Mouse (Mus musculus) ES-E14 (cell line): Measurements from ENCODE around the gene Lrpap1. TPM values are rescaled to one million over a fixed set of nuclear protein-coding genes. Genes with fewer than 3 reads are reported as not detected.

Experiments used
- DNase-seq: peaks from one replicate; pipeline ENCODE4 v3.0.0-alpha.2; 2013; ENCODE audit warnings: low read depth, low spot score
- H3K27ac ChIP-seq: 2 replicates; pipeline ENCODE4 v1.5.1; 2012; ENCODE audit warnings: low read depth, mild to moderate bottlenecking, low read length, moderate library complexity, mixed read lengths; ENCODE audit not compliant: poor library complexity, insufficient read depth, severe bottlenecking
- H3K36me3 ChIP-seq: 2 replicates; pipeline ENCODE4 v1.6.1; 2012; ENCODE audit warnings: mild to moderate bottlenecking, low read length, moderate library complexity, mixed read lengths; ENCODE audit not compliant: control insufficient read depth, poor library complexity, insufficient read depth, severe bottlenecking
- H3K4me1 ChIP-seq, 2 experiments: fragments of 150-350 bp in 1 of 2; sonication (generic) in 1 of 2; 2 replicates each; pipeline ENCODE4 v1.6.1; 2012; ENCODE audit warnings: low read length in 2 of 2, mild to moderate bottlenecking in 1 of 2, mixed read lengths in 1 of 2; ENCODE audit not compliant: control insufficient read depth in 2 of 2, insufficient read depth in 2 of 2, poor library complexity in 1 of 2
- H3K4me3 ChIP-seq, 2 experiments: fragments of 150-350 bp in 1 of 2; sonication (generic) in 1 of 2; 2 replicates each; pipeline ENCODE4 v1.5.1; 2012; ENCODE audit warnings: low read length in 2 of 2, low read depth in 1 of 2, mild to moderate bottlenecking in 1 of 2, mixed read lengths in 1 of 2; ENCODE audit not compliant: insufficient read depth in 1 of 2, poor library complexity in 1 of 2, severe bottlenecking in 1 of 2
- H3K9ac ChIP-seq: 2 replicates; pipeline ENCODE4 v1.6.1; 2012; ENCODE audit warnings: low read depth, mild to moderate bottlenecking, low read length, mixed read lengths; ENCODE audit not compliant: poor library complexity, insufficient read depth, severe bottlenecking
- H3K9me3 ChIP-seq: fragments of 150-350 bp; sonication (generic); 2 replicates; pipeline ENCODE4 v1.6.1; 2012; ENCODE audit warnings: low read depth, mild to moderate bottlenecking, low read length; ENCODE audit not compliant: control insufficient read depth, insufficient read depth
- CHD2 ChIP-seq: IDR thresholded peaks from 2 replicates; pipeline ENCODE4 v1.6.1; 2014; ENCODE audit warnings: mild to moderate bottlenecking, low read depth, low read length, inconsistent platforms
- HCFC1 ChIP-seq: IDR thresholded peaks from 2 replicates; pipeline ENCODE4 v1.6.1; 2012; ENCODE audit warnings: low read length, inconsistent platforms, borderline replicate concordance; ENCODE audit not compliant: insufficient read depth
- MAFK ChIP-seq: IDR thresholded peaks from 2 replicates; pipeline ENCODE4 v1.6.1; 2014; ENCODE audit warnings: mild to moderate bottlenecking, low read depth, low read length, inconsistent platforms; ENCODE audit not compliant: insufficient read depth
- ZC3H11A ChIP-seq: IDR thresholded peaks from 2 replicates; pipeline ENCODE4 v1.6.1; 2012; ENCODE audit warnings: low read depth, mild to moderate bottlenecking, inconsistent platforms, low read length, borderline replicate concordance
- ZNF384 ChIP-seq: IDR thresholded peaks from 2 replicates; pipeline ENCODE4 v1.6.1; 2012; ENCODE audit warnings: low read depth, low read length, inconsistent platforms
- in situ Hi-C, 2 experiments: fragments of 600-800 bp; cut with MboI; formaldehyde crosslinking; loops; one replicate each; pipeline ENCODE4 v1.15.1; 2025; ENCODE audit warnings: low sequenced_read_pairs in 2 of 2, inconsistent platforms in 1 of 2; ENCODE audit not compliant: unreplicated experiment in 2 of 2
- total RNA-seq: library from RNA; depleted of rRNA; stranded (reverse); fragments of 300-350 nt; gene quantifications from 2 replicates; pipeline ENCODE4 v1.2.3, GENCODE M21; 2012; rRNA removed

Gene Lrpap1
- total RNA-seq, 1 experiment: 275 TPM

- Histone ChIP-seq H3K4me3 (no peak overlapping the region), H3K36me3 (no peaks in the 10 kb centered on the region), H3K4me1 (no peaks in the 10 kb centered on the region), H3K27ac (no peak overlapping the region), H3K9ac (no peak overlapping the region), H3K9me3 (no peaks in the 10 kb centered on the region)
- DNase-seq: no peak
- no peak for TF ChIP-seq CHD2
- no peak for TF ChIP-seq MAFK
- no peak for TF ChIP-seq HCFC1
- TF ChIP-seq ZC3H11A: no peak
- TF ChIP-seq ZNF384: no peak
- in situ Hi-C loops: no loop called here
Measured at GRCm38 (mm10) chr5:35055076-35055475, 50.5 kb downstream of the Lrpap1 start.

DNA sequence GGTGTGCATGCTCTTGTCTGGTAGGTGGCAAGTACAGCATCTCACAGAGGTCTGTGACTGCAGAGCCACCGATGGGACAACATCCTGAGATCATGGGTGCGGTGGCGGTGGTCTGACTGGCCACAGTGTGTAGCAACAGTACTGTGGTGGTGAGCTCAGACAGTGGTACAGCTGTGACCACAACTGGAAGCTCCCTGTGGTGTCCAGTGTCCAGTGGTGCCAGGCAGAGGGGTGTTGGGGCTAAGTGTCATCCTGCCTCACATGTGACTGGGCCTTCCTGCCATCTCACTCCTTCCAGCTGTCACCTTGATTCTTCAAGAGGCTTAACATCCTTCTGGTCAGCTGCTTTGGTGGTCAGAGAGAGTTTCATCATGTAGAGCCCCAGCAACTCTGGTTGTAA is 50.9 kb downstream of the Lrpap1 start:
- H3K9me3 ChIP-seq: no peaks in the 10 kb centered on the region
- no peak for DNase-seq
- no peak overlapping the region for H3K27ac ChIP-seq
- H3K9ac ChIP-seq: no peak overlapping the region
- in situ Hi-C loops: no loop called here
- no peak overlapping the region for H3K4me3 ChIP-seq
- no peak for TF ChIP-seq HCFC1
- no peak for TF ChIP-seq CHD2
- no peaks in the 10 kb centered on the region for H3K36me3 ChIP-seq
- H3K4me1 ChIP-seq: no peaks in the 10 kb centered on the region

DNA sequence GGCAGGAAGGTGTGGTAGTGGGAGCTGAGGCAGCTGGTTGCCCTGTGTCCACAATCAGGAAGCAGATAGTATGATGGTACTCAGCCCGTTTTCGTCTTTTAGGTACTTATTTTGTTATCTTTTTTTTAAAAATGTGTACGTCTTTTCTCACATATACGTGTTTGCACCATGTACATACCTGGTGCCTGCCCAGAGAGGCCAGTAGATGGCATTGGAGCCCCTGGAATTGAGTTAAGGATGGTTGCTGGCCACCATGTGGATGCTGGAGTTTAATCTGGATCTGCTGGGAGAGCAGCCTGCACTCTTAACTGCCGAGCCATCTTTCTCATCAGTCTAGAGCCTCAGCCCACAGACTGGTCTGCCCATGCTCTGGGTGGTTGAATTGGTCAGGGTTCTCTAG is 55.0 kb downstream of the Lrpap1 start:
- in situ Hi-C loops: no loop called here
- Histone ChIP-seq H3K4me3 (no peak overlapping the region), H3K9me3 (no peaks in the 10 kb centered on the region), H3K4me1 (no peaks in the 10 kb centered on the region), H3K36me3 (no peaks in the 10 kb centered on the region), H3K9ac (no peak overlapping the region), H3K27ac (no peak overlapping the region)
- no peak for TF ChIP-seq ZNF384
- no peak for TF ChIP-seq CHD2
- no peak for TF ChIP-seq HCFC1
- TF ChIP-seq ZC3H11A: no peak
- DNase-seq: no peak

DNA sequence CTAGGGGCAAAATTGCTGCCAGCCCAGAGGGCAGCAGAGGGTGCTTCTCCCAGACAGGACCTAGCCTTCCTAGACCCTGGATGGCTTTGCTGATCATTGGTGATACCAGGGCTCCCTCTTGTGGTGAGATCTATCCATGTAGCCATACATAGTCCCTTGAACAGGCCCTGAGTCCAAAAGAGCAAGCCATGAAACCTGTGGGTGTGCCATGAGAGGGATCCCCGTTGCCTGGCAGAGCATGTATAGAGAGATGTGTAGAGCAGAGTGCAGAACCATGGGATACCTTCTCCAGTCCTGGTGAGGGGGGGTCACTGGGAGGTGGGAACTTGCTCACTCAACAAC is 62.5 kb downstream of the Lrpap1 start:
- no peaks in the 10 kb centered on the region for H3K4me1 ChIP-seq
- in situ Hi-C loops: loop anchor here (5.0 to 10.0 kb wide), 2 partner anchors 128 to 131 kb away; no protein-coding TSS in a partner anchor
- no peak overlapping the region for H3K27ac ChIP-seq
- peak; percentile 92 for TF ChIP-seq ZC3H11A
- TF ChIP-seq MAFK: no peak
- no peaks in the 10 kb centered on the region for H3K9me3 ChIP-seq
- no peak overlapping the region for H3K9ac ChIP-seq
- no peak overlapping the region for H3K4me3 ChIP-seq
- H3K36me3 ChIP-seq: no peaks in the 10 kb centered on the region
- peak; percentile 77 for DNase-seq

GRCm38 (mm10) chr5:35042431-35043109 is 63.0 kb downstream of the Lrpap1 start:
- no peaks in the 10 kb centered on the region for H3K36me3 ChIP-seq
- no peak overlapping the region for H3K27ac ChIP-seq
- no peak overlapping the region for H3K4me3 ChIP-seq
- no peaks in the 10 kb centered on the region for H3K4me1 ChIP-seq
- H3K9ac ChIP-seq: no peak overlapping the region
- H3K9me3 ChIP-seq: no peaks in the 10 kb centered on the region
- DNase-seq: no peak
- in situ Hi-C loops: loop anchor here (5.0 to 10.0 kb wide), 2 partner anchors 128 to 130 kb away; no protein-coding TSS in a partner anchor
- TF ChIP-seq HCFC1: no peak
- TF ChIP-seq ZNF384: no peak
- TF ChIP-seq CHD2: no peak
- TF ChIP-seq ZC3H11A: no peak
- no peak for TF ChIP-seq MAFK

Other genes with a start within 250 kb of the Lrpap1 start
- gene Msantd1, start 197.8 kb downstream of the Lrpap1 start, total RNA-seq: 1.1 and 1.2 TPM in 2 replicates
- 17.0 and 28.7 TPM in 2 replicates for gene Rgs12, start 156.3 kb downstream of the Lrpap1 start, total RNA-seq
- 0.58 and 1.1 TPM in 2 replicates for gene Hgfac, start 64.3 kb downstream of the Lrpap1 start, total RNA-seq
- 0.18 and 1.2 TPM in 2 replicates for gene Dok7, start 49.0 kb downstream of the Lrpap1 start, total RNA-seq
- gene Adra2c, start 172.6 kb upstream of the Lrpap1 start, total RNA-seq: 0.16 and 0.45 TPM in 2 replicates